Mouse (Mus musculus): ENCODE measurements around the gene Dtd1.

Gene Dtd1

DNA sequence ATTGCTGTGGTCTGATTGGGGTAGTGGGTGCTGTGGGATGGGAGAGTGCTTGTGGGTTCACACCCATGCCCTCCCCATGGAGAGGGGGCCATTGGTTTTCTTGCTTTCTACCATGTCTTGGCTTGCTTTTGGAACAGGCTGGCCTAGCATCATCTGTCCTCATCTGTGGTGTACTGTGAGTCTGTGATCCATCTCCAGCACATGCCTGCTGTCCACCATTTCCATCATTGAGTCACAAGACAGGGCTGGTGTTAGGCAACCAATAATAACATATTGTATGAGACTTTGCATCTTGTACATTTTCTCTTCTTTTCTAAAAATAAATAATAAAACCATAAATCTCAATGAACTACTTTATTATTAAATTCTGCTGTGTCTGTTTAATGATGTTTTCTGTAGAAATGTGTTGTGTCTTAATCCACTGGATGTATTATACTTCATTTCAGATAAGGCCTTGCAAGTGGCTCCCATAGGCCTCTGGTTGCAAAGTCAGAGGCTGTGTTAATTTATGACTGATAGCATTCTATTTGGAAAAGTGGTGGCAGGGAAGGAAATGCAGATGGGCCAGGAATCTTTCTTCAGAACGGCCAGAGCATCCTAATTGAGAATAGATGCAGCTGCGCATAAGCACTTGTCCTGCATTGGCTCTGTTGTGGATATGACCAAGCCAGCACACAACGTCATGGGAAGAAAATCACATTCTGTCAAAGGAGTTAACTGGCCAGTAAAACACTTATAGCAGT, 168.8 kb downstream of the Dtd1 start:
- no peak for DNase-seq (ENCODE audit: low spot score in 2 of 2)

DNA sequence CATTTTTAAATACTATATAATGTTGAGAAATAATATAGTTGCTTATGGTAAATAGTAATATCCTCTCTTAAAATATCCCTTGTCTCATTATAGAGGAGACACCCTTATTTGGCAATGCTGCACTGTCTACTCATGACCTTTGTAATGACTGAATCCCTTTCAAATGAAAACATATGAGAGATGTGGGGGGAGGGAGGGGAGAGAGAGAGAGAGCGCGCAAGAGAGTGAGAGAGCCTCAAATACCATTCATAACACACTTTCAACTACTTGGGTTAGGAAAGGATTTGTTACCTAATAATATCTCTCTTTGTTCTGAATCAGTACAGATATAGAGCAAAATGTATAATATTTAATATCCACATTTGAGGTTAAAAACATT, 169.4 kb downstream of the Dtd1 start:
- DNase-seq (ENCODE audit: low spot score in 2 of 2): no peak

DNA sequence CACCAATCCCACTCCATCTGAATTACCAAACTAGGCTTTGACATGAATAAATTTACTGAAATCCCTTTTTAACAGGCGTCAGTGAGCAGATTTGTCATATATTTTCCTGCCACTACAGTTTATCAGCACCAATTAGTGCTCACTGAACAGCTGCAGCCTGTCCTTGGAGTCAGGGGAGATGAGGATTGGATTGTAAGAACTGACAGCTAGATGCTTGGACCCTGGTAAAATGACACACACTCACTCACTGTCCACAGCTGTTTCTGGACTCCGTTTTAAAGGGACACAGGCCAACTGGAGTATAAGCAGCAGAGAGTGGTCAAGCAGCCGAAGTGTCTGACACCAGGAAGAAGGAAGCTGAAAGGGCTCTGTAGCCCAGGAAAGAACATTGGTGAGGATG, 169.9 kb downstream of the Dtd1 start:
- DNase-seq (ENCODE audit: low spot score in 2 of 2): no peak

DNA sequence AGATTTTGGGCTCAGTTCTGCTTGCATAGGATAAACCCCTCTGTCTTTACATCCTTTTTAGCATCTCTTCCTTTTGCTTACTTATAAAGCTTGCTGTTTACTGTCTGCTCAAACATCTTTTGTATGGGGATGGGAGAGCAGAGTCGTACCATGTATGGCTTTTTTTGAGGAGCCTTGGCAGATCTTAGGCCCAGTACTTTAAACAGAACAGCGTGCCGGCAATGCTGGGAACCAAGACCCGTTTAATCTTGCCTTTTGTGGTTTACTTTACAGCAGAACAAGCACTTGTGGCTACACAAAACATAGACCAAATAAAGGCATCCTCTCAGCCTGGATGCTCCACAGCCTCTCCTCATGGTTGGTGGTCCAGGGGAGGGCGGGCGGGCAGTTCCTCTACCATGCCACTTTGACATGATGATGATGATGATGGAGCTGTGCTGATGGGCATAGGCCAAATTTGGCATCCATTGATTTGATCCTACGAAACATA, 170.8 kb downstream of the Dtd1 start:
- no peak for DNase-seq (ENCODE audit: low spot score in 2 of 2)

DNA sequence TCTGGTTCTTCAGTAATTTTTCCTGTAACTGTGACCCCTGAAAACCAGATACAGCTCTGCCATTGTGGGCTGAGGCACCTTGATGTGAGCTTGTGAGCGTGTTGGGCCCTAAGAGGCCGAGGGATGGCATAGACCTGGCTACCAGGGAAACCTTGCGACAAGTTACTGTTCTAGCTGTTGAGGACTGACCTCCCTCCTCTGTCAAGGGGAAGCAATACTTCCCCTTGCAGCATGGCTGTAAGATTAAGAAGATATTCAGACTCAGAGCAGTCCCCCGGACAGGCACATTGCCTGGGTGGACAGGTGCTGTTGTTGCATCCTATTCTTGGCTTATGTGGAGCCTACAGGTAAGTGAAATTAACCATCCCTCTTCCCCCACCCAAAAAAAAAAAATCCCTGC, 172.1 kb downstream of the Dtd1 start:
- no peak for DNase-seq (ENCODE audit: low spot score in 2 of 2)

DNA sequence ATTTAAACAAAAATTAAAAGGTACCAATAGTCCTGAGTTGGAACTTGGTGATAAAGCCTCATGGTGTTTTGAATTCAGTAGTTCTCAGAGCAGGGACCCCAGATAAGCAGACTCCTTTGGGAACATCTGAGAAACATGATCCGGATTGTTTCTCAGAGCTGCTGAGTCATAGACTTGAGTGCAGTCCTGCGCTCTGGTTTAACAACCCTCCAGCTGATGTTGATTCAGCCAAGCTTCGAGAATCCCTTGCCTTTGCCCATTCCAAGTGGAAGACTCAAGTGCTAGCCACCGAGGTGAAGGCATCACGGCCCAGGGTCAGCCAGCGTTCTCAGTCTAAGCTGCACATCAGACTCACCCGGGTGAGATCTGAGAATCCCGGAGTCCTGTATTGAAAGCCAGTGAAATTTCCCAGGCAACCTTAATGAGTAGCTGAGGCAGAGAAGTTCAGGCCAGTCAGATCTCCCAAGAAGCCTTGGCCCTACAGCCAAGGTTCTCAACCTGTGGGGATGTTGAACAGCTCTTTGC, 175.0 kb downstream of the Dtd1 start:
- DNase-seq (ENCODE audit: low spot score in 2 of 2): no peak

DNA sequence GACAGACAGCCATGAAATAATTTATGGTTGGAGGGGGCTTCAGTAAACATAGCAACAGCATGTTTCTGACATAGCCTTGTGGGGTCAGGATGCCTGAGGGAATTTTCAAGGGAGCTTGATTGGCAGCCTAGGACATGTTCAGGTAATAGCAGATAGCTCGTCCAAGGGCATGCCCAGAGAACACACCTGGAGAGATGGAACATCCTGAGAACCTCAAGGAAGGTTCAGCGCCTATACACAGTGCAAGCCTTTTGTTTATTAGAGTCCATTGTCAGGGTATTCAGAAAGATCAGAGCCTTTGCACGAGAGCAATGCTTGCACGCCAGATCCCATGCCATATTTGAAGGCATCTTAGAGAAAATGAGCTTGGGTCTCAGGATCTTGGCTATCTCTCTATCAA, 175.9 kb downstream of the Dtd1 start:
- no peak for DNase-seq (ENCODE audit: low spot score in 2 of 2)

DNA sequence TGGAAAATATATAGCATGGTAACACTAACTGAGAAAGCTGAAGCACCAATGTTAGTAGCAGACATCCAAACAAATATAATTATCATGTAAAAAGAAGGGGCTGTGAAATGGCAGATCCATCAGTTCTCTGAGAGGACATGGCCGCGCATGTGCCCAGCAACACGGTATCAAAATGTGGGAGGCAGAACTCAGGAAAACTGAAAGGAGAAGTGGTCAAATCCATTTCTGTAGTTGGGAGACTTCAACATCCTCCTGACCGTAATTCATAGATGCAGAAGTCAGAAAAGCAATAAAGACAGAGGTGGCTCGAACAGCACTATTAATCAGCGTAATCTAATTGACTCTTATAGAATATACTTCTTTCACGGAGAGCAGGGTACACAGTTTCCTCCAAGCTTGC, 179.6 kb downstream of the Dtd1 start:
- no peak for DNase-seq (ENCODE audit: low spot score in 2 of 2)

DNA sequence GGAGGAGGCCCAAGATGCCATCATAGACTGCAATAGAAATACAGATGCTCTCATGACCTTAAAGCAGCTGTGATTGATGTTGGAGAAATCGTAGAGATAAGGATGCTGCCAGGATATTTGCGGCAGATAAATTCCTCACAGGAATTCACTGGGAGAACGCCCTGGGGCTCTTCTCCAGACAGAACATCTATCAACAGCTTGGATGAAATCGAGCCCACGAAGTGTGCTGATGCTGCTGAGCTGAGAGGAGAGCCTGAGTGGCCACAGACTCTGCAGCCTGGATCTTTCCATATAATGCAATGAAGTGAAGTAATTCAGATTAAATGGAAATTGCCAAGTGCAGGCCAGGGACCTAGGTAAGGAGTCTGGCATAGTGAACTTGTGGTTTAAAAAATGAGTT, 181.0 kb downstream of the Dtd1 start:
- DNase-seq (ENCODE audit: low spot score in 2 of 2): no peak

DNA sequence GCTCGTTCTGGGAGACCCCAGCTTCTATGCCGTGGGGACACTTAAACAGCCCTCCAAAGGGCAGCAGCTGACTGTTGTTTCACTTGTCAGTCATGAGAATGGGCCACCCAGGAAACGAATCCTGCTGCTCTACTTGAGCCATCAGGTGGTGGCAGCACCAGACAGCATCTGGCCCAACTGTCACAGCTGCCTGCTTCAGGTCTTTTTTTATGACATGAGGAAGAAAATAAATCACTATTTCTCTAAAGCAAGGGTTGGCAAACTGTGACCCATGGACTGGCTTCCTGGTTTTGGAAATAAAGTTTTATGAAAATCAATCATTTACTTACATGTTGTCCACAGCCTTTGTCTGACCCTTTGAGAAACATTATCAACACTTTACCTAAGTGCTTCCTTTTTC, 182.2 kb downstream of the Dtd1 start:
- DNase-seq (ENCODE audit: low spot score in 2 of 2): no peak

DNA sequence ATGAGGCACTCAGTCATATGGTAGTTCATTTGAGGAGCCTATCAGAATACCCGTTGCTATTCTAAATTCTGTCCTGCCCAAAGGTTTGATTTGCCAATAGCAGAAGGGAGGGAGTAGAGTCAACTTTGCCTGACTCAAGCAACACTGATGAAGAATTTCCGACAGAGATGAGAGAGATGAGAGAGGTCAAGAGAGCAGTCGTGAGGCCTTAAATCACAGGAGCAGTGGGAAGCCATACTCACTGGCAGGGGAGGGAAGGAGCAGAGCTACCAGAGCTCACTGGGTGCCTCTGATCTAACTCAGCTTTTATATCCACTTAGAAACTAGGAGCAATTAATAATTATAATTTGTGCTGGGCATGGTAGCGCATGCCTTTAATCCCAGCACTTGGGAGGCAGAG, 182.8 kb downstream of the Dtd1 start:
- DNase-seq (ENCODE audit: low spot score in 2 of 2): no peak

DNA sequence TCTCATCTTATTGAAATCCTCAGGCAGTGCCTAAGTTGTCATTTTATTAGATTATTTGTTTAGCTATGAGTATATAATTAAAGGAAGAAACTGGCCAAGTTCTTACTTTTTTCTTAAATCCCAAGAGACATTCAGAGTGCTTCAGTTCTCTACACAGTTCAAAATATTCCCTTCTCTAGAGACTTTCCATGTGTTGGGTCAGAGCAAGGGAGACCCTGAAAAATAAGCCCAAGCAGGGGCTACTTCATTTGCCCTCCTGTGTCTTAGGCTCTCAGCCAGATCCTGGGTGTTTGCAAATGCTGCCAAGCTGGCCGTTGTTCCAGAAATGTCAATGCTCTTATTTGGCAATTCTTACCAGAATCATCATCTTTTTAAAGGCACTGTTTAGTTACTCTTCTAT, 183.5 kb downstream of the Dtd1 start:
- DNase-seq (ENCODE audit: low spot score in 2 of 2): no peak

DNA sequence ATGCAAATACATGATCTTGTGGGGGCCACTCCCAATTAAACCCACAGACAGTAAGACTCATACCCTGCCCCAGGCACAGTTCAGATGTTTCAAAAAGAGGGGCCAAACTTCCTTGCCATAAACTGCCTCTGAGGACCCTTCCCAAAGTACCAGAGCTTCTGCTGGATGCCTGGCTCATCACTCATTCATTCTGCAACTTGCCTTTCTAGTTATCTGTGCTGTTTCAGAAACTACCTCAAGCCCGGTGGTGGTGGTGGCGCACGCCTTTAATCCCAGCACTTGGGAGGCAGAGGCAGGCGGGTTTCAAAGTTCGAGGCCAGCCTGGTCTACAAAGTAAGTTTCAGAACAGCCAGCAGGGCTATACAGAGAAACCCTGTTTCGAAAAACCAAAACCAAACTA, 184.1 kb downstream of the Dtd1 start:
- no peak for DNase-seq (ENCODE audit: low spot score in 2 of 2)

DNA sequence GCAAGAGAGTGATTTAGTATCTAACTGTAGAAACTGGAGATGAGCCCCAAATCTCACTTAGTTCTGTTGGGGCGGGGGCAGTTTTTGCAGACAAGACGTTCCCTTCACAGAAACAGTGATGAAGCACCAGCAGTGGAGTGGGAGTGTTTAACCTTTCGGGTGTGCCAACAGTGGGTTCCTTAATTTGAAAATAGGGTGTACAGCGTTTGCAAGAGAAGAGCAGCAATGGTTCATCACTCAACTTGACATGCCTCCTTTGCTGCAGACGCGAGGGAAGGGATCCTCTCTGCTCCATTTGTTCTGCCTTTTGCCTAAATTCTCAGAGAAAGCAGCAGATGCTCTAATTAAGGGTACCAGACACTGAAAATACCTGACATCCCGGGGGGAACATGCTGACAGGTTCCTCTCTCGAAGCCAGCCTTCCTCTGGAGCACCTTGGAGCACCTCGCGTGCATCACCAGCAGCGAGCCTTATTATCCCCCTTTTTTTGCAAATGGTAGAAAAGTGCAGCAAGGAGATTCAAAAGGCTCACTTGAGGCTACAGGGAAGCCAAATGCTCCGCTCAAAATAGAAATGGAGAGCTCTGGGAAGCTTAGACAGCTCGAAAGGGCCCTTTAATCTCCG, 192.1 kb downstream of the Dtd1 start:
- DNase-seq (ENCODE audit: low spot score in 2 of 2): peak; percentile 36 to 39

DNA sequence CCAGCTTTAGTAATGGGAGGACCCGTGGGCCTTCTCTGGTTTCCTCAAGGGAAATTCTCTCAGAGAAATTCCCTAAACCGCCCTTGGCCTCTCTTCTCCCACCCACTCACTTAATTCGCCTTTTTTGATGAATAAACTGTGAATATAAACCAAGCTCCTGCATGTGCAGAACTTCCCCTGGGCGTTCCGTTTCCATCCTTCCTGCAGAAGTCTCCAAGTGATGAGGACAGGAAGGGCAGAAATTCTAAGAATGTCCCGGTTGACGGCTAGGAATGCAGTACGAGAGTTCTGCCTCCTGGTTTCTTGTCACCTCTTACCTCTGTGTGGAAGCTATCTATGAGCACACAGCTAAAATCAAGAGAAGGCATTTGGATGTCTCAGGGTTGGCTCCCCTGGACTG, 197.8 kb downstream of the Dtd1 start:
- DNase-seq (ENCODE audit: low spot score in 2 of 2): no peak

DNA sequence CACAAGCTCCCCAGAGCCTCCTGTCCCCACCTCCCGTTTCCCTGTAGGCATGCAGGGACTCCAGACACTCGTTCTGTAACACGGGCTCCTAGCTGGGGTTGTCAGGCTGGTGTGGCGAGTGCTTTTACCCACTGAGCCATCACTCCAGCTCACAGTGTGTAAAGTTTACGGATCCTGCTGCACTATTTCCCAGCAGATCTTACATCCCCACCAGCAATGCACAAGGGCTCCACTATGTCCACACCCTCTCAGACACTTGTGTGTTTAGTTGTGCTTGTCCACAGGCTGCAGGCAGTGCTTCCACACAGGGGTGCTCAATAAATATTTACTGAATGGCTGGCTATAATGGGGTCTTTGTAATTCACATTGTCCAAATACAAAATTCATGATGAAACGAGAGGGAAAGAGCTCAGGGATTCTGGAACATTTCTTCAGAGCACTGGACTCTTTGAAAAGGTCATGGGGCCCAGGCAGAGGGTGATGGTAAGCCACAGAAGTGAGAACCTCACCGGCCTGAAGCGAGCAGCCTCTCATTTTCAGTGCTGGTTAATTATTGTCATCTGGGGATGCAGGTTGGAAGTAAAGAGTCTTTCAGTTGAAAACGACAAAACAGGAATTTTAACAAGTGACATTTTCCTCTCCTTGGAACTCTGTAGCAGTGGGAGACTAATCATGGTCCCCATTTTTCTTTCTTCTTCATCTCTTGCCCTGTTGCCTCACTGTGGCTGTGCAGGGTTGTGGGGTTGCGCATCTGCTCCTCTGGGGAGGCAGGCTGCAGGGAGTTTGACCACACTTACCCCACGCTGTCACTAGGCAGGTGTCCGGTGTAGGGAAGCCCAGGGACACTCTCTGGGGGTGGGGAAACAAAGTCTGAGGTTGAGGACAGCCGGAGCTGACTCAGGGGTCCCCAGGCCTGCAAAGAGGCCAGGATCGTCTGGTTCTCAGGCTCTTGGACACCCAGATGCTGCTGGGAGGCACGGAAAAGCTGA, 208.4 kb downstream of the Dtd1 start:
- no peak for DNase-seq (ENCODE audit: low spot score in 2 of 2)
